Mouse (Mus musculus): ENCODE data around the gene Sit1. TPM values are rescaled to one million over a fixed set of nuclear protein-coding genes. Genes with fewer than 3 reads are reported as not detected.

The Sit1 gene
- polyA plus RNA-seq, 1 experiment: not detected

GRCm38 (mm10) chr4:43482591-43482990 lies 943 bp downstream of the Sit1 start:
- H3K36me3 ChIP-seq (ENCODE audit: control insufficient read depth, insufficient read depth): no peaks in the 10 kb centered on the region
- H3K79me2 ChIP-seq (ENCODE audit: control insufficient read depth, insufficient read depth): no peaks in the 10 kb centered on the region
- TF ChIP-seq MAX (IDR thresholded peaks at IDR 0.05): no peak
- TF ChIP-seq CEBPB (IDR thresholded peaks at IDR 0.05; ENCODE audit: low read depth): no peak
- TF ChIP-seq USF1 (IDR thresholded peaks at IDR 0.05; ENCODE audit: low read depth): no peak
- no peak overlapping the region for H3K4me3 ChIP-seq (ENCODE audit: insufficient read depth, poor library complexity, severe bottlenecking)
- H3K79me3 ChIP-seq (ENCODE audit: low read depth): no peaks in the 10 kb centered on the region
- no peaks in the 10 kb centered on the region for H3K27me3 ChIP-seq (ENCODE audit: control insufficient read depth, insufficient read depth, insufficient read length)
- H3ac ChIP-seq (ENCODE audit: control insufficient read depth, insufficient read length, low read depth): no peak overlapping the region

GRCm38 (mm10) chr4:43481894-43482456 lies 1.6 kb downstream of the Sit1 start:
- H3K79me3 ChIP-seq (ENCODE audit: low read depth): no peaks in the 10 kb centered on the region
- TF ChIP-seq MYOD1 (IDR thresholded peaks at IDR 0.05; ENCODE audit: control insufficient read depth, insufficient read length, low read depth) (no peak), FOSL1 (IDR thresholded peaks at IDR 0.05; ENCODE audit: insufficient read depth, low read length, poor library complexity, severe bottlenecking) (no peak), USF1 (IDR thresholded peaks at IDR 0.05; ENCODE audit: low read depth) (no peak), MAX (IDR thresholded peaks at IDR 0.05) (no peak), MYOG (IDR thresholded peaks at IDR 0.05; ENCODE audit: control insufficient read depth, extremely low read depth, insufficient read length) (no peak), CTCF (IDR thresholded peaks at IDR 0.05; ENCODE audit: control insufficient read depth, insufficient read depth, insufficient read length) (no peak), CEBPB (IDR thresholded peaks at IDR 0.05; ENCODE audit: low read depth) (no peak)
- H3ac ChIP-seq (ENCODE audit: control insufficient read depth, insufficient read length, low read depth): no peak overlapping the region
- no peaks in the 10 kb centered on the region for H3K79me2 ChIP-seq (ENCODE audit: control insufficient read depth, insufficient read depth)
- no peaks in the 10 kb centered on the region for H3K27me3 ChIP-seq (ENCODE audit: control insufficient read depth, insufficient read depth, insufficient read length)
- no peak overlapping the region for H3K4me3 ChIP-seq (ENCODE audit: insufficient read depth, poor library complexity, severe bottlenecking)
- H3K36me3 ChIP-seq (ENCODE audit: control insufficient read depth, insufficient read depth): no peaks in the 10 kb centered on the region

GRCm38 (mm10) chr4:43480985-43481384 lies 2.5 kb downstream of the Sit1 start:
- no peaks in the 10 kb centered on the region for H3K79me3 ChIP-seq (ENCODE audit: low read depth)
- H3ac ChIP-seq (ENCODE audit: control insufficient read depth, insufficient read length, low read depth): no peak overlapping the region
- H3K27me3 ChIP-seq (ENCODE audit: control insufficient read depth, insufficient read depth, insufficient read length): no peaks in the 10 kb centered on the region
- TF ChIP-seq MYOD1 (IDR thresholded peaks at IDR 0.05; ENCODE audit: control insufficient read depth, insufficient read length, low read depth) (no peak), MYOG (IDR thresholded peaks at IDR 0.05; ENCODE audit: control insufficient read depth, extremely low read depth, insufficient read length) (no peak), CEBPB (IDR thresholded peaks at IDR 0.05; ENCODE audit: low read depth) (no peak), CTCF (IDR thresholded peaks at IDR 0.05; ENCODE audit: control insufficient read depth, insufficient read depth, insufficient read length) (no peak), FOSL1 (IDR thresholded peaks at IDR 0.05; ENCODE audit: insufficient read depth, low read length, poor library complexity, severe bottlenecking) (no peak), MAX (IDR thresholded peaks at IDR 0.05) (no peak), USF1 (IDR thresholded peaks at IDR 0.05; ENCODE audit: low read depth) (no peak)
- no peaks in the 10 kb centered on the region for H3K36me3 ChIP-seq (ENCODE audit: control insufficient read depth, insufficient read depth)
- H3K79me2 ChIP-seq (ENCODE audit: control insufficient read depth, insufficient read depth): no peaks in the 10 kb centered on the region
- H3K4me3 ChIP-seq (ENCODE audit: insufficient read depth, poor library complexity, severe bottlenecking): no peak overlapping the region

GRCm38 (mm10) chr4:43478906-43479832 lies 4.4 kb downstream of the Sit1 start:
- TF ChIP-seq CTCF (IDR thresholded peaks at IDR 0.05; ENCODE audit: control insufficient read depth, insufficient read depth, insufficient read length) (peak; percentile 16), CEBPB (IDR thresholded peaks at IDR 0.05; ENCODE audit: low read depth) (no peak), MYOD1 (IDR thresholded peaks at IDR 0.05; ENCODE audit: control insufficient read depth, insufficient read length, low read depth) (no peak), MYOG (IDR thresholded peaks at IDR 0.05; ENCODE audit: control insufficient read depth, extremely low read depth, insufficient read length) (no peak)
- H3ac ChIP-seq (ENCODE audit: control insufficient read depth, insufficient read length, low read depth): no peak overlapping the region

GRCm38 (mm10) chr4:43478534-43478858 lies 5.0 kb downstream of the Sit1 start:
- TF ChIP-seq USF1 (IDR thresholded peaks at IDR 0.05; ENCODE audit: low read depth) (no peak), FOSL1 (IDR thresholded peaks at IDR 0.05; ENCODE audit: insufficient read depth, low read length, poor library complexity, severe bottlenecking) (no peak), MYOG (IDR thresholded peaks at IDR 0.05; ENCODE audit: control insufficient read depth, extremely low read depth, insufficient read length) (no peak), CEBPB (IDR thresholded peaks at IDR 0.05; ENCODE audit: low read depth) (no peak), CTCF (IDR thresholded peaks at IDR 0.05; ENCODE audit: control insufficient read depth, insufficient read depth, insufficient read length) (no peak), MAX (IDR thresholded peaks at IDR 0.05) (no peak), MYOD1 (IDR thresholded peaks at IDR 0.05; ENCODE audit: control insufficient read depth, insufficient read length, low read depth) (no peak)
- H3K79me3 ChIP-seq (ENCODE audit: low read depth): no peaks in the 10 kb centered on the region
- H3K27me3 ChIP-seq (ENCODE audit: control insufficient read depth, insufficient read depth, insufficient read length): no peaks in the 10 kb centered on the region
- no peaks in the 10 kb centered on the region for H3K36me3 ChIP-seq (ENCODE audit: control insufficient read depth, insufficient read depth)
- H3K79me2 ChIP-seq (ENCODE audit: control insufficient read depth, insufficient read depth): no peaks in the 10 kb centered on the region
- no peak overlapping the region for H3K4me3 ChIP-seq (ENCODE audit: insufficient read depth, poor library complexity, severe bottlenecking)
- no peak overlapping the region for H3ac ChIP-seq (ENCODE audit: control insufficient read depth, insufficient read length, low read depth)

More at GRCm38 (mm10) chr4:43478906-43479832, 4.4 kb downstream of the Sit1 start:
- Histone ChIP-seq H3K36me3 (ENCODE audit: control insufficient read depth, insufficient read depth) (no peaks in the 10 kb centered on the region), H3K79me2 (ENCODE audit: control insufficient read depth, insufficient read depth) (no peaks in the 10 kb centered on the region), H3K79me3 (ENCODE audit: low read depth) (no peaks in the 10 kb centered on the region), H3K4me3 (ENCODE audit: insufficient read depth, poor library complexity, severe bottlenecking) (no peak overlapping the region), H3K27me3 (ENCODE audit: control insufficient read depth, insufficient read depth, insufficient read length) (no peaks in the 10 kb centered on the region)

Data from C2C12 (cell line).